Mouse (Mus musculus): ENCODE measurements at regions not wholly inside any gene's neighbourhood (a gene's known extent, or its start where the extent isn't known, plus 50 kb on each side); places are given as distances from the start of the nearest gene placed in this dataset.
A peak's percentile ranks its signal among the peaks of the same experiment; 100 is the strongest.
"Not testable (repeated sequence)": the region's sequence is repeated elsewhere in the genome, so short reads cannot be mapped to it uniquely, and the experiment has no call there.

DNA sequence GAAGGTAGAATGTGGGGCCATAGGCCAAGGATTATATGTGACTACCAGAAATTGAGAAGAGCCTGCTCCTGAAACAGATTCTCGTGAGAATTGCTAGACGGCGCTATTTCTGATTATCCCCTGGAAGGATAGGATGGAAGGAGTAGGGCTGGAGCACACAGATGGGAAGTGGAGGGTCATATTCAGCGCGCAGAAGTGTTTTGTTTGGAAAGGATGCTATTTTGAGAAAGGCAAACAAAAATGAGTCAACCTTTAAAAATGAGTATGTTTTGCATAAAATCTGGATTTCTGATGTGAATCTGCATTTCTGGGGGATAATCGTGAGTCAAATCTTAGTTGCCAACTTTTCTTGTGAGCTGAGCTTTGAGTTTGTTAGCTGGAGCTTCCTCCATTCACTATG lies 58.1 kb upstream of the Fshb start:
- no peak for DNase-seq

DNA sequence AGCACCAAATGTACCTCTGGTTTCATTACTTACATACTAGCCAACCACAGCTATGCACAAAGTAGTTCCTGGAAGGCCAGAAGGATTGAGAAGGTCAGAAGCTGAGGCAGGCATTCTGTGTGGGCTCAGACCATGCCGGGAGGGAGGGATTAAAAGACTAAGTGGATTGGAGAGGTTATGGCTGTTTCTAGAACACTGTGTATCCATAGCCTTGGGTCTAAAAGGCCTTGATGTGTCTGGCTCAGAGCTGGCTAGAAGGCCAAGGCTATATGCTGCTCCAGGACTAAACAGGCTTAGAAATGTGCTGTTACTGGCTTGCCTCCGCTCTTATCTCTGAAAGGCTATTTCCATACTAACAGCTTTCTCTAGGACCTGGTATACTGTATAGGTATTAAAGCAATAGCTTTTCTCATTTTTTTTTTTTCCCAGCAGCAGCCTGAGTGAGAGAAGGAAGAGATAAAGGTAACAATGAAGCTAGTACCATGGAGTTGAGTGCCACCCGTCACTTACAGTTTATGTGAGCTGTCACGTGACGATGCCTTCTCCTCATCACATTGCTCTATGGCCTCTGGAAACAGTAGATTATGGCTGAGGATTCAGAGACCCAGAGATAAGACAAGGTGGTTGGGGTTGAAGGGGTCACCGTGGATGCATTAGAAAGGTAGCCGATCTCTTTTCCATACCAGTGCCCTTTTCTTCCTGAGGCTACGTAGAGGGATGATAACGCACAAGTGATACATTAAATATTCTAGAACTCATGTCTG lies 59.4 kb upstream of the Fshb start:
- no peak for DNase-seq

DNA sequence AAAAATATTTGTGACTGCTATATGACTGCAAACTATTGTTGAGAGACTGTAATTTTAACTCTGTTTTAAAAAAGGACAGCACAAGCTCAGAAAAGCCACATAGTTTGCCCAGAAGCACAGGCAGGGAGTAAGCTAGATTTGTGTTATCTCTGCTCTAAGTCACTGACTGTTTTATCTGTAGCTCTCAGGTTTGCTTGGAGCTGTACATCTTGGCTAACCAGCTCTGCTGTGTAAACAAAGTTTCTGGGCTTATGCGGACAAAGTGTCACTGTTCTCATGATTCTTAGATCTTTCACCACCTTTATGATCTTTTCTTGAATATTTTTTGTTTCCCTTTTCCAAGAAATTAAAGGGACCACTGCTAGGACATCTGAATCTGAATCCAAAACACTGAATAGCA lies 60.2 kb upstream of the Fshb start:
- no peak for DNase-seq

DNA sequence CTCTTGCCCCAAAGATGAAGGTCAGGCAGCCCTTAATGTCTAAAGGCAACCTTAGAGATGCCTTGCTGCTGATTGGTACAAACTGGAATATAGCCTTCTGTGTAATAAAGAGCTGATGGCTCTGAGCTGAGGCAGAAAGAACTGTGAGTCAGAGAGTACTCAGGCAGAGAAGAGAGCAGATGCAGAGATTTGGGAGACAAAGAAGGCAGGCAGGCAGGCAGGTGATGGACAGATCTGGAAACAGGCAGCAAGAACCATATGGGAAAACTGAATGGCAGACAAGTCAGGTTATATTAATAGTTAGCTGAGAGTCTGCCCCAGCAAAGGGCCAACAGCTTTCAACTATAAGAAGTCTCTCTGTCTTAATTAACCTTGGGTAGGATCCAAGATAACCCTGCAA lies 73.7 kb upstream of the Fshb start:
- DNase-seq = no peak

DNA sequence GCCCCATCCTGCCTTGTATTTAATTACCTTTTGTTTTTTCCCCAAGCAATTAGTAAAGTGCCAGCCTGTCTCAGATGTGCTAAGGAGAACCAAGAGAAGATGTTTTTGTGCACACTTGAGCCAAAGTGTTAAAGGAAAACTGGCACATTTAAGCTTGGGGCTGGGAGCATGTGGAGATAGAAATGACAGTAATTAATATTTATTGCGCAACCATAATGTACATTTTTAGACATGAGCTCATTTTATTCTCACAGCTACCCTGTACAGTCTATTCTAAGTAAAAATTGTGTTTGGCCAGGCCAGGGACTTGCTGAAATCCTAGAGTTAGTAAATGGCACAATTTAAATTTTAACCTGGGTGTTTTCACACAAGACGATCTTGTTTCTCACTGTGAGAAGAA lies 89.9 kb upstream of the Fshb start:
- no peak for DNase-seq

DNA sequence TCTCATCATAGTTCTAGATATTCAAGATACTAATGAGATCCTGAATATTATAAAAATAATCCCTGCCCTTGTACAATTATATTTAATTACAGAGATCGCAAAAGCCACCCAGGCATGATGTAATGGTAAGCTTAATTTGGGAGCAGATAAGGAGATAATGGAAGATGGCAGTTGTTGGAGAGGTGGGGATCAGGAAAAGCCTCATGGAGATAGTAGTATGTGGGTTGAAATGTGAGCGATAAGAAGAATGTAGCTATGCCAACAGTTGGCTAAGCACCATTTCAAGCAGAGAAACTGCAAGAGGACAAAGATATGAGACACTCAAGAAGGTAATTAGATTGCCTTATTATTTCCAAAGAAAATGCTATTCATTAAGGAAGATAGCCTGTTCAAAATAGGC lies 90.4 kb upstream of the Fshb start:
- no peak for DNase-seq

DNA sequence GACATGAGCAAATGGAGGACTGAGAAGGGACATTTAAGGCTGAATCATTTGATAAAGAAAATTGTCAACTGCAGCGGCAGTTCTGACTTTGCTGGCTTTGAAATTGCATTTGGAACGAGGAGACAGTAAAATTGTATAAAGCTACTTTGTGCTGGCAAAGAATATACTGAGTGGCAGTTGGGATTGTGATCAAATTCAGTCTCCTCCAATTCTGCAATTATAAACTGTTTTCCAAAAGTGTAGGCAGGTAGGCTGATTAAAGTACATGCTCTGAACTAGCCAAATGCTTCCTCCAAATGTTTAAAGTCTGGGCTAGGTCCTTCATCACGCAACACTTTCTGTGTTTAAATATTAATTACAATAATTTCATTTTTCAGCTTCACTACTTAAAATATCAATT lies 90.9 kb upstream of the Fshb start:
- no peak for DNase-seq

DNA sequence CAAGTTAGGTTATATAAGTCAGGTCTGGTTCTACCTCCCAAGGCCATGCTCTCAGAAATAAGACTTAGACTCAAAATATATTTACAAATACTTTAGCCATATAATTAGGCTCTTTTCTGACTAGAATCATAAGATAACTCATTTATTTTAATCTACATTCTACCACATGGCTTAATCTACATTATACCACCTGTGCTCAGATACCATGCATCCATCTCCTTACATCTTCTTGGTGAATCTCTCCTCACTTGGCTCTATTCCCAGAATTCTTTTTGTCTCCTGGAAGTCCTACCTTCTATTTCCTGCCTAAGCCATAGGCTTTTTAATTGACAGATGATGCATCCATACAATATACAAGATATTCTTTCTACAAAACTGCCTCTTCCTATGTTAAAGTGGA lies 92.4 kb upstream of the Fshb start:
- DNase-seq = no peak

DNA sequence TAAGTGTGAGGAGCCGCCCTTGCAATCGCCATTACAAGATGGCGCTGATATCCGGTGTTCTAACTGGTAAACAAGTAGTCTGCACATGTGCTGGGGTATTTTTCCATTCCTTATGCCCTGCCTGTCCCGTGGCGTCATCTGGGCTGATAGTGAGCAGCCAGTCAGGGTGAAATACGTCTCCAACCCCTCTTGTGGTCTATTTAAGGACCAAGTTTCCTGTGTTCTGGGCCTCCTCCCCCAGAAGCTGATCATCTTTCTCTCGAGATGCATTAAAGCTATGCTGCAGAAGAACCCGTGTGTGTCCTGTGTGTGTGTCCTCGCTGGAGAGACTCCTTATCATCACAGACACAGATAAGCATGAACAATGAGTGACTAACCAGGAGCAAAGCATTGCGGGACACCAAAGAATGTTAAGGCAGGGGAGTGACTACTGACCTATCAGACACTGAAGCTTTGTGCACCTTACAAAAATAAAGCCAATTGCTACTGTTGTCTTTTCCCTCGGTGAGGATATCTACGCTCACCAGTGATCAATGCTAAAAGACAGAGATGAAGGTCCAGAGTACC lies 99.5 kb upstream of the Fshb start:
- not testable (repeated sequence) for DNase-seq

DNA sequence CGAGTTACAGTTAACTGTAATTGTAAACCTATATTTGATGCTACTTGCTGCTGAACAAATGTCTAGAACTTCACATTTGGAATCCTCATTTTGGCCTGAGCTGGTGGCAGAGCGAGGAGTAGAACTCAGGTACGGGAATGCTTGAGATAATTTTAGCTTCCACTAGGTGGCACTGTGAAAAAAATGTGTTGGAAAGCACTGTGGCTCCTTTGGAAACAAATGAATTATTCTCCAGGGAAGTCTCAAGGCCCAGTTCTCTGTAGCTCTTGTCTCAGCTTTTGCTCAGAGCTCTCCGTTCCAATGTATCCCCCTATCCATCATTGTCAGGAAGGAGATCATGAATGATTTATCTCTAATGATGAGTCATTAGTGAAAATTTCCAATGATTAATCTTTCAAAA lies 114.7 kb upstream of the Kcna4 start:
- DNase-seq = peak in 1 of 2 experiments; percentile 3

DNA sequence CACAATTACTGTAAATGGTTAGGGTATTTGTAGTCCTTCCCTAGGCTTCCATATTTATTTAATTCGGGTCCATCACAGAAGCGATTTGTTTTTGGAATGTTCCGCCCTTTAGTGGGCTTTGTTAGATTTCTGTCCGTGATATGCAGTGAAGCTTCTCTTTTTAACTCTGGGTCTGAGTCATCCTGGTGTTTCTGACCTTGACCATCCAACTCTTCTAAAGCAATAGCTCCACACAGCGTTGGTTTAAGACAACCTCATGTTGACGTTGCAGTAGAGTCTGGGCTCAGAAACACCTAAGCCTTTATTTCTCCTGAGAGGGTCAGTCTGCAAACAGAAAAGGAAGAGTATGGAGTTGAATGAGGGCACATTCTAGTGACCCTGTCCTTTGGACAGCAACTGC lies 107.4 kb upstream of the Kcna4 start:
- no peak for DNase-seq

DNA sequence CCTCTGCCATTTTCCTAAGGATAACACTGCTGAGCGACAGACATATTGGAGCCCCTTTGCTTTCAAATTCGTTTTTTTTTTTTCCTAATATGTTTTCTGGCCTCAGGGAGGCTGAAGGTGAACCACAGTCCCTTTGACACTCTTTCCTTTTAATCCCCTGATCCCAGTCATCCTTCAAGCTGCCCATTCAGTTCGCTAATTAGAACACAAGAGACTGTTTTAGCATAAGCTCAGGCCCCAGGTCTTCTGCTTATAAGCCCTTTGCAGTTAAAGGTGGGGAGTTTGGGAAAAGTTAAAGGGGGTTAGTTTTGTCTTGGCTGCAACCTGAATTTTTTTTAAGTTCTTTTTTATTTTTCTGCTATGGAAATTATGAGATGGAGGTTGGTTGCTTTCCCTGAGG lies 105.6 kb upstream of the Kcna4 start:
- no peak for DNase-seq

DNA sequence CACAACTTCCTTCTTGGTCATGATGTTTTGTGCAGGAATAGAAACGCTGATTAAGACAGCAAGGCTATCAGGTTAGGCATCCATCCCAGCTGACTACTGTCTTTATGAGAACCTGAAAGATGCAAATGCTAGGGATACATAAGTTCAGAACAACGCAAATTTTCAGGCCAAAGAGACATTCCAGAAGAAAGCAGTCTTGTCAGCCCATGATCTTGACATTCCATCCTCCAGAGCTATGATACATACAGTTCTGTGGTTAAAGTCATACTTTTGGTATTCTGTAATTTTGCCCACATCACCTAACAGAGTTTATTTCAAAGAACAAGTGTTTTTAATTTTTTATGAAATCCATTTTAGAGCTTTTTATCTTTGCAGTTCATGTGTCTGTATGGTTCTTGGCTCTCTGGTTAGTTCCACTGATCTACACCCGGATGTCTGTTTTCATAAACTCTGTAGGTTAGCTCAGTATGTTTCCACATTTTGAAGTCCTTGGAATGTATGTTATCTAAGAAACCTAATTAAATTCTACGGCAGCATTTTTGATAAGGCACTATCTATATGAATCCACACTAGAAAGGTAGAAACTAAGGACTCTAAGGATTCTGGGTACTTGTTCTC lies 88.5 kb upstream of the Kcna4 start:
- no peak for DNase-seq

DNA sequence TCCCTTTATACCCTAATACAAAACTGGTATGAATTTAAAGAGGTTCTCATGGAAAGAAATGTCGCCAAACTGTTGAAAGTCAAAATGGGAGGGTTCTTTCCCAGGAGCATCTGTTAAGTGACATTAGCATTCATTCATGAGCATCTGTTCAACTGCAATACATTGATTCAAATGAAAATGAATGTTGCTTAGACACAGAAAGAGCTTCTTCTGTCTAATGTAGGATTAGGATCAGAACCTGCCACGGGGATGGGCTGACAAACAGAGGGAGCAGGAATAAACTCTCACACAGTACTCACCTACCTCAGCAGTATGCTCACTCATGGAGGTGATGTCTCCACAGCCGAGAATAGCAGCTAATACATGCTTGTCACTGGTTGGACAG lies 88.0 kb upstream of the Kcna4 start:
- no peak for DNase-seq

DNA sequence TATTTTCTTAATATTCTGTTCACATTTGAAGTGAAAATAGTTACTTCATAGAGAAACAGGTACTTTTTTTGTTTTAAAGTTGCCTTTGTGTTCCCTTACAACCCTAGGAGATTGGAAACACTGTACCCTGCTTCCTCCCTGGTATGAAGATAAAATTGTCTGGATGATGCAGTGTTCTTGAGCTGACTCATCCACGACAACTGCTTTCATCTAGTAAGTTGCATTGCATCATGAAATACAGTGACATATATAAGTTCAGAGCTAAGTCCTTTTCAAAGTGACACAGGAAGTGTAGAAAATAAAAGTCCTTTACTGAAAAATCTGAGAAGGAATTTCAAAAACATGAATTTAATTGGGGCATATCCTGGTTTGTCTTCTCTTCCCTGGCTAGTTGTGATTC lies 68.9 kb upstream of the Kcna4 start:
- no peak for DNase-seq

DNA sequence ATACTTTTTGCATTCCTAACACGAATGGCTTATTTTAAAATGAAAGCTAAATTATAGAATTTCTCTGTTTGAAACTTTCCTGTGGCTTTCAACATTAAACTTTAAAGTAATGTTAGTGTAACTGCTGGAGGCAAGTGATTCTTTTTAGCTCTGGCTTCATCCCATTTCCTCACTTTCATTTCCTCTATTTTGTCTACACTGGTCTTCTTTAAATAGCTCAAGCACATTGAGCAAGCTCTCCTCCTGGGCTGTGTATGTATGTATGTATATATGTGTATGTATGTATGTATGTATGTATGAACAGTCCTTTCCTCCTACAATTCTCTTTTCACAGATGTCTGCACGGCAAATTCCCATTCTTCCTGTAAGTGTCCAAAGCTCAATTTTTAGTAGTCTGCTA lies 65.8 kb upstream of the Kcna4 start:
- DNase-seq = no peak

DNA sequence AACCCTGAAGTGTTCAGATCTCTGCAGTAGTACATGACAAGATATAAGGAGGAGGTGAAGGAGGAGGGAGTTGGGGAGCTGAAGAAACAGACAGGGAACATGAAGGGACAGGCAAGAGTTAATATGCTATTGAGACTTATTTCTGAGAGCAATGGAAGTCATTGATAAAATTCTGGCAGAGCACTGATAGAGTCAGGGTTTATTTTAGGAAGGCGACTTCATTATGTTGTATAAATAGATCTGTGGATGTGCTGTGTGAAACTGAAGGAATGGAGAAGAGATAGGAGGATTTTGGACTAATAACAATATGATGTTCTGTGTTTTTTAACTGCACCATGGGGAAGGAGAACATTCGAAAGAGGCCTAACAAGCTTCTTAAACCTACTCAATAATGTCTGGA lies 63.0 kb upstream of the Kcna4 start:
- no peak for DNase-seq

DNA sequence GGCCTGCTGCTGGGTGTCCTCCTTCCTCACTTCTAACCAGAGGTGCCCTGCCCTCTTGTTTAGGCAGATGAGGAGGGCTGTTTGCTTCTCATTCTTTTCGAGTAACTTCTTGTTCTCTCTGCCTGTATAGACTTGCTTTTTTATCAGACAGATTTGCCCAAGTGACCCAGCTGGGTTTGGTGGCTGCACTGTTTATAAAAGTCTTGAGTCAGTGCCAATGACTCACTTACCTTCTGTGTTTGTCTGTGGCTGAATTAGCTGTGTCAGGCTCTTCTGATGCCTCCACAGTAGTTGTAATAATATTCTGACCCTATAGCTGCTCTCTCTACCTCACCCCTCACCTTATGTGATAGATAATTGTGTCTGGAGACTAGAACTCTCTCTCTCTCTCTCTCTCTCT lies 62.2 kb upstream of the Kcna4 start:
- DNase-seq = no peak

DNA sequence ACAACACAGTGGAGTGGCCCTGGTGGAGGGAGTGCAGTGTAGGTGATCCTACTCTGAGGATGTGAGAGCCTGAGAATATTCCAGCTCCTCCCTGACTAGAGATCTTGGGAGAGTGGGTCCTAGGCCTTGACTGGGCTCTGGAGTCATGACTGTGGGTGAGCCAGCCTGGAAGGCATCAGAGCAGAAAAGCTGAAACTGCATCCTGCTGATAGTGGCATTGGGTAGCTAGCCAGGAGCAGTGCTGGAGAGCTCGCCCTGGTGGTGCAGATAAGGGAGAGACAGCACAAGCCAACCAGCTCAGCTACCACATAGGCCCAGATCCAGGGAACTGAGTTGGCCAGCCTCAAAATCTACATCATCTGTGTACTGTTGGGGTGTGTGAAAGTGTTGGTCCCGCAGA lies 58.8 kb upstream of the Kcna4 start:
- no peak for DNase-seq

DNA sequence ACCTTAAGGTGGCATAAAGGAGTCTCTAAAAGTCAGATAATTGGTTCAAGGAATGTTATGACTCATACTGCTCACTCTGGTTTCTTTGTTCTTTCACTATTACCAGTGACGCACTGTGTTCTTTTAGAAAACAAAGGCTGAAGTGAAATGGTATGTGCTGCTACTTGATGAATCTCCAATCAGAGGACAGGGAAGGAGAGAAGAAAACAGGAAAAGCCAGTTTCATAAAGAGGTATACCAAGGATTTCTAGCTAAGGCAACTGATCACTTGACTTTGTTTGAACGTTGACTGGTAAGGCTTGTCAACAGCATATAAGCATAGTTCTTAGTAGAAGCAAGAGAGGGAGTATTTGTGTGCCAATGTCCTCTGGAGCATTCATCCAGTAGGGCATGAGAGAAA lies 57.6 kb upstream of the Kcna4 start:
- no peak for DNase-seq
